Mouse (Mus musculus) ES-E14 (cell line): ENCODE measurements at regions not wholly inside any gene's neighbourhood (a gene's known extent, or its start where the extent isn't known, plus 50 kb on each side); places are given as distances from the start of the nearest gene placed in this dataset.

Source experiments
- DNase-seq: peaks from one replicate; pipeline ENCODE4 v3.0.0-alpha.2; 2013; ENCODE audit warnings: low read depth, low spot score
- H3K27ac ChIP-seq: 2 replicates; pipeline ENCODE4 v1.5.1; 2012; ENCODE audit warnings: low read depth, mild to moderate bottlenecking, low read length, moderate library complexity, mixed read lengths; ENCODE audit not compliant: poor library complexity, insufficient read depth, severe bottlenecking
- H3K36me3 ChIP-seq: 2 replicates; pipeline ENCODE4 v1.6.1; 2012; ENCODE audit warnings: mild to moderate bottlenecking, low read length, moderate library complexity, mixed read lengths; ENCODE audit not compliant: control insufficient read depth, poor library complexity, insufficient read depth, severe bottlenecking
- H3K4me1 ChIP-seq, 2 experiments: fragments of 150-350 bp in 1 of 2; sonication (generic) in 1 of 2; 2 replicates each; pipeline ENCODE4 v1.6.1; 2012; ENCODE audit warnings: low read length in 2 of 2, mild to moderate bottlenecking in 1 of 2, mixed read lengths in 1 of 2; ENCODE audit not compliant: control insufficient read depth in 2 of 2, insufficient read depth in 2 of 2, poor library complexity in 1 of 2
- H3K4me3 ChIP-seq, 2 experiments: fragments of 150-350 bp in 1 of 2; sonication (generic) in 1 of 2; 2 replicates each; pipeline ENCODE4 v1.5.1; 2012; ENCODE audit warnings: low read length in 2 of 2, low read depth in 1 of 2, mild to moderate bottlenecking in 1 of 2, mixed read lengths in 1 of 2; ENCODE audit not compliant: insufficient read depth in 1 of 2, poor library complexity in 1 of 2, severe bottlenecking in 1 of 2
- H3K9ac ChIP-seq: 2 replicates; pipeline ENCODE4 v1.6.1; 2012; ENCODE audit warnings: low read depth, mild to moderate bottlenecking, low read length, mixed read lengths; ENCODE audit not compliant: poor library complexity, insufficient read depth, severe bottlenecking
- H3K9me3 ChIP-seq: fragments of 150-350 bp; sonication (generic); 2 replicates; pipeline ENCODE4 v1.6.1; 2012; ENCODE audit warnings: low read depth, mild to moderate bottlenecking, low read length; ENCODE audit not compliant: control insufficient read depth, insufficient read depth
- CHD2 ChIP-seq: IDR thresholded peaks from 2 replicates; pipeline ENCODE4 v1.6.1; 2014; ENCODE audit warnings: mild to moderate bottlenecking, low read depth, low read length, inconsistent platforms
- HCFC1 ChIP-seq: IDR thresholded peaks from 2 replicates; pipeline ENCODE4 v1.6.1; 2012; ENCODE audit warnings: low read length, inconsistent platforms, borderline replicate concordance; ENCODE audit not compliant: insufficient read depth
- MAFK ChIP-seq: IDR thresholded peaks from 2 replicates; pipeline ENCODE4 v1.6.1; 2014; ENCODE audit warnings: mild to moderate bottlenecking, low read depth, low read length, inconsistent platforms; ENCODE audit not compliant: insufficient read depth
- ZC3H11A ChIP-seq: IDR thresholded peaks from 2 replicates; pipeline ENCODE4 v1.6.1; 2012; ENCODE audit warnings: low read depth, mild to moderate bottlenecking, inconsistent platforms, low read length, borderline replicate concordance
- ZNF384 ChIP-seq: IDR thresholded peaks from 2 replicates; pipeline ENCODE4 v1.6.1; 2012; ENCODE audit warnings: low read depth, low read length, inconsistent platforms
- in situ Hi-C, 2 experiments: fragments of 600-800 bp; cut with MboI; formaldehyde crosslinking; loops; one replicate each; pipeline ENCODE4 v1.15.1; 2025; ENCODE audit warnings: low sequenced_read_pairs in 2 of 2, inconsistent platforms in 1 of 2; ENCODE audit not compliant: unreplicated experiment in 2 of 2

GRCm38 (mm10) chr3:103419761-103420620 lies 140.9 kb downstream of the Trim33 start:
- in situ Hi-C loops = no loop called here
- no peak for TF ChIP-seq CHD2
- TF ChIP-seq ZNF384 = no peak
- TF ChIP-seq HCFC1 = no peak
- no peak; the same call in 1 of the 2 replicates for TF ChIP-seq ZC3H11A
- no peak for TF ChIP-seq MAFK
- no peaks in the 10 kb centered on the region for H3K9me3 ChIP-seq
- H3K4me3 ChIP-seq = no peak overlapping the region; a peak in 1 of 4 replicates
- no peak for DNase-seq
- H3K27ac ChIP-seq = peak overlapping the region; percentile 64; the same call in 1 of the 2 replicates
- peaks cover 15 to 19% of the 10 kb centered on the region in 2 experiments for H3K4me1 ChIP-seq
- no peak overlapping the region for H3K9ac ChIP-seq
- no peaks in the 10 kb centered on the region for H3K36me3 ChIP-seq

- no peaks in the 10 kb centered on the region for H3K36me3 ChIP-seq
- no peaks in the 10 kb centered on the region for H3K9me3 ChIP-seq
- no peak for DNase-seq
- no peak for TF ChIP-seq HCFC1
- TF ChIP-seq CHD2 = no peak
- TF ChIP-seq MAFK = no peak
- no peak for TF ChIP-seq ZNF384
- no peak for TF ChIP-seq ZC3H11A
- in situ Hi-C loops = no loop called here
- peak overlapping the region; percentile 58; the same call in 1 of the 2 replicates for H3K27ac ChIP-seq
- peaks cover 14 to 19% of the 10 kb centered on the region in 2 experiments for H3K4me1 ChIP-seq
- H3K9ac ChIP-seq = peak overlapping the region; percentile 13; the same call in 1 of the 2 replicates
- no peak overlapping the region for H3K4me3 ChIP-seq
Observed at GRCm38 (mm10) chr3:103420621-103421274, 141.7 kb downstream of the Trim33 start.

- no peaks in the 10 kb centered on the region for H3K36me3 ChIP-seq
- TF ChIP-seq MAFK = no peak
- TF ChIP-seq HCFC1 = no peak
- TF ChIP-seq CHD2 = no peak
- no peak for TF ChIP-seq ZNF384
- no peak for TF ChIP-seq ZC3H11A
- peak overlapping the region; percentile 18; the same call in 1 of the 2 replicates for H3K9ac ChIP-seq
- no peak overlapping the region for H3K4me3 ChIP-seq
- H3K27ac ChIP-seq = peak overlapping the region; percentile 58; the same call in 1 of the 2 replicates
- H3K4me1 ChIP-seq = peaks cover 14 to 19% of the 10 kb centered on the region in 2 experiments
- in situ Hi-C loops = no loop called here
- DNase-seq = no peak
- H3K9me3 ChIP-seq = no peaks in the 10 kb centered on the region
Observed at GRCm38 (mm10) chr3:103421275-103421621, 142.2 kb downstream of the Trim33 start.

GRCm38 (mm10) chr3:103422806-103423205 lies 143.7 kb downstream of the Trim33 start:
- no peak overlapping the region for H3K27ac ChIP-seq
- peaks cover 14 to 19% of the 10 kb centered on the region in 2 experiments for H3K4me1 ChIP-seq
- no peaks in the 10 kb centered on the region for H3K36me3 ChIP-seq
- TF ChIP-seq HCFC1 (no peak), ZC3H11A (no peak), CHD2 (no peak), MAFK (no peak), ZNF384 (no peak)
- in situ Hi-C loops = no loop called here
- H3K9ac ChIP-seq = no peak overlapping the region
- no peaks in the 10 kb centered on the region for H3K9me3 ChIP-seq
- DNase-seq = no peak
- H3K4me3 ChIP-seq = no peak overlapping the region
